Mouse (Mus musculus): ENCODE measurements around the gene Rfwd3.
"Not testable (repeated sequence)": the region's sequence is repeated elsewhere in the genome, so short reads cannot be mapped to it uniquely, and the experiment has no call there.

The Rfwd3 gene

GRCm38 (mm10) chr8:111299821-111300568, at the start of gene Rfwd3:
Gene Rfwd3, minus strand, starts transcription at chr8:111300222.
- peak; percentile 86 for DNase-seq (ENCODE audit: low read depth, low spot score)

GRCm38 (mm10) chr8:111343225-111343624, 43.2 kb upstream of the Rfwd3 start:
- peak; percentile 41 for DNase-seq (ENCODE audit: low read depth, low spot score)

GRCm38 (mm10) chr8:111340186-111340585, 40.2 kb upstream of the Rfwd3 start:
- DNase-seq (ENCODE audit: low read depth, low spot score): no peak

- no peak for DNase-seq (ENCODE audit: low read depth, low spot score)
Measured at GRCm38 (mm10) chr8:111338370-111339208, 38.6 kb upstream of the Rfwd3 start.

GRCm38 (mm10) chr8:111337890-111338347, 37.9 kb upstream of the Rfwd3 start, which contains the start of gene Mlkl:
Gene Mlkl, minus strand, starts transcription at chr8:111338177.
- no peak for DNase-seq (ENCODE audit: low read depth, low spot score)

GRCm38 (mm10) chr8:111337311-111337889, 37.4 kb upstream of the Rfwd3 start:
- no peak for DNase-seq (ENCODE audit: low read depth, low spot score)

- no peak for DNase-seq (ENCODE audit: low read depth, low spot score)
Measured at GRCm38 (mm10) chr8:111336692-111337091, 36.7 kb upstream of the Rfwd3 start.

- no peak for DNase-seq (ENCODE audit: low read depth, low spot score)
Measured at GRCm38 (mm10) chr8:111325222-111325790, 25.3 kb upstream of the Rfwd3 start.

- no peak for DNase-seq (ENCODE audit: low read depth, low spot score)
Measured at GRCm38 (mm10) chr8:111314729-111315128, 14.7 kb upstream of the Rfwd3 start.

- DNase-seq (ENCODE audit: low read depth, low spot score): not testable (repeated sequence)
Measured at GRCm38 (mm10) chr8:111313961-111314360, 13.9 kb upstream of the Rfwd3 start.

GRCm38 (mm10) chr8:111312758-111313162, 12.7 kb upstream of the Rfwd3 start:
- DNase-seq (ENCODE audit: low read depth, low spot score): no peak

GRCm38 (mm10) chr8:111310006-111310405, 10.0 kb upstream of the Rfwd3 start:
- not testable (repeated sequence) for DNase-seq (ENCODE audit: low read depth, low spot score)

GRCm38 (mm10) chr8:111305031-111305730, 5.2 kb upstream of the Rfwd3 start:
- no peak for DNase-seq (ENCODE audit: low read depth, low spot score)

- no peak for DNase-seq (ENCODE audit: low read depth, low spot score)
Measured at GRCm38 (mm10) chr8:111304359-111304758, 4.3 kb upstream of the Rfwd3 start.

- DNase-seq (ENCODE audit: low read depth, low spot score): not testable (repeated sequence)
Measured at GRCm38 (mm10) chr8:111303076-111303803, 3.2 kb upstream of the Rfwd3 start.

- DNase-seq (ENCODE audit: low read depth, low spot score): no peak
Measured at GRCm38 (mm10) chr8:111300597-111301546, 850 bp upstream of the Rfwd3 start.

- DNase-seq (ENCODE audit: low read depth, low spot score): no peak
Measured at GRCm38 (mm10) chr8:111299363-111299820, 630 bp downstream of the Rfwd3 start.

- no peak for DNase-seq (ENCODE audit: low read depth, low spot score)
Measured at GRCm38 (mm10) chr8:111298011-111298410, 2.0 kb downstream of the Rfwd3 start.

GRCm38 (mm10) chr8:111291733-111292132, 8.3 kb downstream of the Rfwd3 start:
- DNase-seq (ENCODE audit: low read depth, low spot score): no peak

Measured in retina, adult 2 months (tissue).